Mouse (Mus musculus): ENCODE data around the gene Gkap1. TPM values are rescaled to one million over a fixed set of nuclear protein-coding genes. Genes with fewer than 3 reads are reported as not detected.

The Gkap1 gene
- total RNA-seq, 1 experiment = 17.5 TPM

DNA sequence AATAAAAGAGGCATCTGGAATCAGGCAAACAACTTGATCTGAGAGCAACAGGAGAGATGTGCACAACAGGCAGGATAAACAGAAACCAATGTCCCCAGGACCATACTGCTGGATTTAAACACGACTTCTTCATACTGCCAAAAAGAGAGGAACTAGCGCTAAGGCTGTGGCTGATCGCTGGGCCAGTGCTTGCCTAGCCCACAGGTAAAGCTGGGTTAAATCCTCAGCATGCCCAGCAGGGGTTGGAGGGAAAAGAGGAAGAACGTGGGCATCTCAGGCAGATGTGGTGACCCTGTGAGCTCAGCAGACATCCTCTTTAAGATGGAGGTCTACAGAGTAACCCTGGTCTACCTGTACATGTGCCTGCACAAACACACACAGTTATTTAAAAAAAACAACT, 70.5 kb downstream of the Gkap1 start:
- in situ Hi-C loops (cut with MboI; ENCODE audit: low sequenced_read_pairs in 2 of 2, unreplicated experiment in 2 of 2) = no loop called here
- Histone ChIP-seq H3K9me3 (ENCODE audit: control insufficient read depth, insufficient read depth, low read depth, low read length) (no peaks in the 10 kb centered on the region), H3K4me1 (ENCODE audit: control insufficient read depth in 2 of 2, insufficient read depth in 2 of 2, low read length in 2 of 2, poor library complexity in 1 of 2) (no peaks in the 10 kb centered on the region), H3K4me3 (ENCODE audit: insufficient read depth in 1 of 2, low read depth in 1 of 2, low read length in 2 of 2, poor library complexity in 1 of 2, severe bottlenecking in 1 of 2) (no peak overlapping the region), H3K27ac (ENCODE audit: insufficient read depth, low read depth, low read length, poor library complexity, severe bottlenecking) (no peak overlapping the region), H3K36me3 (ENCODE audit: control insufficient read depth, insufficient read depth, low read length, poor library complexity, severe bottlenecking) (no peaks in the 10 kb centered on the region), H3K9ac (ENCODE audit: insufficient read depth, low read depth, low read length, poor library complexity, severe bottlenecking) (no peak overlapping the region)
- TF ChIP-seq CHD2 (IDR thresholded peaks at IDR 0.05; ENCODE audit: low read depth, low read length) = no peak
- TF ChIP-seq ZNF384 (IDR thresholded peaks at IDR 0.05; ENCODE audit: low read depth, low read length) = no peak
- no peak for TF ChIP-seq ZC3H11A (IDR thresholded peaks at IDR 0.05; ENCODE audit: borderline replicate concordance, low read depth, low read length)
- no peak for TF ChIP-seq MAFK (IDR thresholded peaks at IDR 0.05; ENCODE audit: insufficient read depth, low read depth, low read length)
- TF ChIP-seq HCFC1 (IDR thresholded peaks at IDR 0.05; ENCODE audit: borderline replicate concordance, insufficient read depth, low read length) = no peak
- DNase-seq (ENCODE audit: low read depth, low spot score) = no peak

DNA sequence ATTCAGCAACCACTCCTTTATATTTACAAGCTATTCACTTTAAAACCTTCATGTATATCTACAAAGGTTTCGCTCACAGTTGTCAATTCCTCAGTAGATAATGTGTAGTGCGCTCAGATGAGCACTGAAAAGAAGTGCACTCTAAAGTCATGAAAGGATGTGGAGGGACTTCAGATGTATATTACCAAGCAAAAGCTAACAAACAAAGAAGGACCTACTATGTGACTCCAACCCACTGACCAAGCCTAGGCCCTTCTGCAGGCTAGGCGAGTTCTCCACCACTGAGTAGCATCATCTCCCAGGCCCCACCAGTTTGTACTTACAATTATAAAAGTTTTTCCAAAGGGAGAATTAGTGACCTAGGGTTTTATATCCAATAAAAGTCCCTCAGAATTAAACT, 71.3 kb downstream of the Gkap1 start:
- no peak for DNase-seq (ENCODE audit: low read depth, low spot score)
- in situ Hi-C loops (cut with MboI; ENCODE audit: low sequenced_read_pairs in 2 of 2, unreplicated experiment in 2 of 2) = no loop called here
- Histone ChIP-seq H3K27ac (ENCODE audit: insufficient read depth, low read depth, low read length, poor library complexity, severe bottlenecking) (no peak overlapping the region), H3K4me1 (ENCODE audit: control insufficient read depth in 2 of 2, insufficient read depth in 2 of 2, low read length in 2 of 2, poor library complexity in 1 of 2) (no peaks in the 10 kb centered on the region), H3K4me3 (ENCODE audit: insufficient read depth in 1 of 2, low read depth in 1 of 2, low read length in 2 of 2, poor library complexity in 1 of 2, severe bottlenecking in 1 of 2) (no peak overlapping the region), H3K9ac (ENCODE audit: insufficient read depth, low read depth, low read length, poor library complexity, severe bottlenecking) (no peak overlapping the region), H3K36me3 (ENCODE audit: control insufficient read depth, insufficient read depth, low read length, poor library complexity, severe bottlenecking) (no peaks in the 10 kb centered on the region), H3K9me3 (ENCODE audit: control insufficient read depth, insufficient read depth, low read depth, low read length) (no peaks in the 10 kb centered on the region)
- no peak for TF ChIP-seq ZNF384 (IDR thresholded peaks at IDR 0.05; ENCODE audit: low read depth, low read length)
- no peak for TF ChIP-seq HCFC1 (IDR thresholded peaks at IDR 0.05; ENCODE audit: borderline replicate concordance, insufficient read depth, low read length)
- TF ChIP-seq CHD2 (IDR thresholded peaks at IDR 0.05; ENCODE audit: low read depth, low read length) = no peak
- TF ChIP-seq ZC3H11A (IDR thresholded peaks at IDR 0.05; ENCODE audit: borderline replicate concordance, low read depth, low read length) = no peak

DNA sequence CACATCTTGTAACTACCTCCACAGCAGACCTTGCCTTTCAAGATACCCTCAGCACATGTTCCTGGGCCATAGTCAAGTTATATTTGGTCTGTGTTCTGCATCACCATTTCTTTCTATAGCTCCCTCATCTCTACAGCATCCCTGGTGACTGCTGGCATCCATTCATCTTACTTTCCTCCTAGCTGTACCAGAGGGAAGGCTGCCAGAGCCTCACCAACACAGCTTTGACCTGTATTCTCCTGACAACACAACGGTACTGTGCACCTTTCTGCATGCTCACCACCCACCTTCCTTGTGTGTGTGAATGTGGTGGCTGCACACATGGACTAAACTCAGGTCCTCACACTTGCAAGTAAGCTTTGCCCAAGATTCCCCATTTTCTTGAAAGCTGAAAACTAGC, 72.6 kb downstream of the Gkap1 start:
- in situ Hi-C loops (cut with MboI; ENCODE audit: low sequenced_read_pairs in 2 of 2, unreplicated experiment in 2 of 2) = no loop called here
- no peak for DNase-seq (ENCODE audit: low read depth, low spot score)
- no peaks in the 10 kb centered on the region; the same call in 1 of the 2 replicates for H3K36me3 ChIP-seq (ENCODE audit: control insufficient read depth, insufficient read depth, low read length, poor library complexity, severe bottlenecking)
- H3K4me3 ChIP-seq (ENCODE audit: insufficient read depth in 1 of 2, low read depth in 1 of 2, low read length in 2 of 2, poor library complexity in 1 of 2, severe bottlenecking in 1 of 2) = no peak overlapping the region
- TF ChIP-seq CHD2 (IDR thresholded peaks at IDR 0.05; ENCODE audit: low read depth, low read length) (no peak), HCFC1 (IDR thresholded peaks at IDR 0.05; ENCODE audit: borderline replicate concordance, insufficient read depth, low read length) (no peak), ZC3H11A (IDR thresholded peaks at IDR 0.05; ENCODE audit: borderline replicate concordance, low read depth, low read length) (no peak), MAFK (IDR thresholded peaks at IDR 0.05; ENCODE audit: insufficient read depth, low read depth, low read length) (no peak), ZNF384 (IDR thresholded peaks at IDR 0.05; ENCODE audit: low read depth, low read length) (no peak)
- no peak overlapping the region for H3K27ac ChIP-seq (ENCODE audit: insufficient read depth, low read depth, low read length, poor library complexity, severe bottlenecking)
- H3K4me1 ChIP-seq (ENCODE audit: control insufficient read depth in 2 of 2, insufficient read depth in 2 of 2, low read length in 2 of 2, poor library complexity in 1 of 2) = no peaks in the 10 kb centered on the region
- H3K9me3 ChIP-seq (ENCODE audit: control insufficient read depth, insufficient read depth, low read depth, low read length) = no peaks in the 10 kb centered on the region
- H3K9ac ChIP-seq (ENCODE audit: insufficient read depth, low read depth, low read length, poor library complexity, severe bottlenecking) = no peak overlapping the region

DNA sequence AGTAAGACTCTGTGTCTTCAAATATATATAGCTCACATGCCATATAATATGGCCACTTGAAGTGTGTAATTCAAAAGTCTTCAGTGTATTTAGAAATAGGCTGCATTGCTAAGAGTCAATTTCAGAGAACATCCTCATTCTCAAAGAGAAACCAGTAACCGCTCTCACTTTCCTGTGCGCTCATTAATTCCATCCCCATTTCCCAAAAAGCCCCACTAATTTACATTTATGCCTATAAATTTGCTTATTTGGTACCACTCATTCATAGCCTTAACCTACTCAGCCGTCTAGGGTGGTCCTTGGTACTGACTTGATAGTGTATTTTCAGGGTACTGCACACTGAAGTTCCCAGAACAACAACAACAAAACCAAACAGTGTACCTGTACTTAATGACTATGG, 73.6 kb downstream of the Gkap1 start:
- Histone ChIP-seq H3K4me3 (ENCODE audit: insufficient read depth in 1 of 2, low read depth in 1 of 2, low read length in 2 of 2, poor library complexity in 1 of 2, severe bottlenecking in 1 of 2) (no peak overlapping the region), H3K4me1 (ENCODE audit: control insufficient read depth in 2 of 2, insufficient read depth in 2 of 2, low read length in 2 of 2, poor library complexity in 1 of 2) (no peaks in the 10 kb centered on the region), H3K9ac (ENCODE audit: insufficient read depth, low read depth, low read length, poor library complexity, severe bottlenecking) (no peak overlapping the region), H3K9me3 (ENCODE audit: control insufficient read depth, insufficient read depth, low read depth, low read length) (no peaks in the 10 kb centered on the region), H3K27ac (ENCODE audit: insufficient read depth, low read depth, low read length, poor library complexity, severe bottlenecking) (no peak overlapping the region), H3K36me3 (ENCODE audit: control insufficient read depth, insufficient read depth, low read length, poor library complexity, severe bottlenecking) (peaks cover 4% of the 10 kb centered on the region; the same call in 1 of the 2 replicates)
- no peak for DNase-seq (ENCODE audit: low read depth, low spot score)
- in situ Hi-C loops (cut with MboI; ENCODE audit: low sequenced_read_pairs in 2 of 2, unreplicated experiment in 2 of 2) = no loop called here
- TF ChIP-seq ZC3H11A (IDR thresholded peaks at IDR 0.05; ENCODE audit: borderline replicate concordance, low read depth, low read length) (no peak), ZNF384 (IDR thresholded peaks at IDR 0.05; ENCODE audit: low read depth, low read length) (no peak), HCFC1 (IDR thresholded peaks at IDR 0.05; ENCODE audit: borderline replicate concordance, insufficient read depth, low read length) (no peak)

DNA sequence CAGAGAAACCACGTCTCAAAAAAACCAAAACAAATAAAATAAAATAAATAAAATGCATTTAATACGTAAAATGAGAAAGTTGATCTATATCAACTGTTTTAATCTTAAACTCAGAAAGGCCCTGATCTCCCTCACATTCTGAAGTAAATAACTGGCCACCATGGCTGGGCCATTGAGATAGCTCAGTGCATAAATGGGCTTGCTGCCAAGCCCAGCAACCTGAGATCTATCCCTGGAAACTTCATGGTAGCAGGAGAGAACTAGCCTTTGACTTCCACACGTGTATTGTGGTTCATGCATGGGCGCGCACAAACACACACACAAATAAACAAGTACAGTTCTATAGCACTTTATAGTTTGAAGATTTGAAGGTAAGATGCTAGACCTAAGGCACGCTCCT, 74.2 kb downstream of the Gkap1 start:
- peaks cover 7% of the 10 kb centered on the region; the same call in 1 of the 2 replicates for H3K36me3 ChIP-seq (ENCODE audit: control insufficient read depth, insufficient read depth, low read length, poor library complexity, severe bottlenecking)
- H3K9ac ChIP-seq (ENCODE audit: insufficient read depth, low read depth, low read length, poor library complexity, severe bottlenecking) = no peak overlapping the region
- no peak for DNase-seq (ENCODE audit: low read depth, low spot score)
- no peak overlapping the region for H3K27ac ChIP-seq (ENCODE audit: insufficient read depth, low read depth, low read length, poor library complexity, severe bottlenecking)
- no peak for TF ChIP-seq ZNF384 (IDR thresholded peaks at IDR 0.05; ENCODE audit: low read depth, low read length)
- no peak for TF ChIP-seq MAFK (IDR thresholded peaks at IDR 0.05; ENCODE audit: insufficient read depth, low read depth, low read length)
- no peak for TF ChIP-seq CHD2 (IDR thresholded peaks at IDR 0.05; ENCODE audit: low read depth, low read length)
- TF ChIP-seq HCFC1 (IDR thresholded peaks at IDR 0.05; ENCODE audit: borderline replicate concordance, insufficient read depth, low read length) = no peak
- TF ChIP-seq ZC3H11A (IDR thresholded peaks at IDR 0.05; ENCODE audit: borderline replicate concordance, low read depth, low read length) = no peak
- in situ Hi-C loops (cut with MboI; ENCODE audit: low sequenced_read_pairs in 2 of 2, unreplicated experiment in 2 of 2) = no loop called here
- H3K4me3 ChIP-seq (ENCODE audit: insufficient read depth in 1 of 2, low read depth in 1 of 2, low read length in 2 of 2, poor library complexity in 1 of 2, severe bottlenecking in 1 of 2) = no peak overlapping the region
- H3K4me1 ChIP-seq (ENCODE audit: control insufficient read depth in 2 of 2, insufficient read depth in 2 of 2, low read length in 2 of 2, poor library complexity in 1 of 2) = no peaks in the 10 kb centered on the region
- H3K9me3 ChIP-seq (ENCODE audit: control insufficient read depth, insufficient read depth, low read depth, low read length) = no peaks in the 10 kb centered on the region
